Mouse (Mus musculus): ENCODE results near the gene Prickle1.

GRCm38 (mm10) chr15:93630001-93630541, 34.4 kb upstream of the Prickle1 start:
- TF ChIP-seq CTCF (IDR thresholded peaks at IDR 0.05; ENCODE audit: extremely low read depth, insufficient read length, insufficient replicate concordance, low read depth, low read length) (no peak), POLR2A (IDR thresholded peaks at IDR 0.05; ENCODE audit: low read depth, low read length) (no peak)

Data from small intestine, adult 2 months (tissue).